Mouse (Mus musculus) 3T3-L1 (cell line): Measurements from ENCODE around the gene Hook2.

Experiments used
- DNase-seq: peaks from one replicate; pipeline ENCODE4 v3.0.0-alpha.2; 2015; ENCODE audit warnings: low read depth, low spot score

Hook2 gene

GRCm38 (mm10) chr8:84973079-84973478 lies 17.3 kb upstream of the Hook2 start:
- DNase-seq, result no peak

DNA sequence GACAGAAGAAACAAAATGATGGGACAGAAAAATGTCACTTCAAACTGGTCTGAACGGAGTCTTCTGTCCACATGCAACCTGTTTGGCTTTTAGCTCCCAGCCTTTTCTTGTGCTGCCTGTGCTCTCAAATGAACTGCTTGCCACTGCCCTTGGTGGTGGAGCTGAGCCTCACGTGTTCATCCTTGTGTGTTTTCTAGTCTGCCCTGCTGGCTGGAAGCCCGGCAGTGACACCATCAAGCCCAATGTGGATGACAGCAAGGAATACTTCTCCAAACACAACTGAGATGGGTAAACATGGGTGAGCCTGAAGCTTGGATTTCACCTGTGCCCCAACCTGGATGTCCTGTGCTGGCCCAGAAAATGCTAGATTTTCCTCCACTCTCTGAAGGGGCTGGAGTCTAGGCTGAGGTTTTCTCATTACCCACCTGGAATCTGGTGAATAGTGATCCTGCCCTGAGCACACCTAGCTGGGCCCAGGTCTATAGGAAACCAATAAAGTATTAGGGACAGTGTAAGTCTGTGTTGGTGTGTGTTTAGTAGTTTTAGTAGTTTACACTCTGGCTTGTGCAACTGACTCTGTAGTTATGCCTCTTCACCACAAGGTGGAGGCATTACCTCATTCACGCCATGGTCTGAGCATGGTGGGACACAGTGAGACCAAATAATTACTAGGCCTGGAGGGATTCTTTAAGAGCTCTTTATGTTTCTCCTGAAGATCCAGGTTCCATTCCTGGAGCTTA lies 16.4 kb upstream of the Hook2 start:
- DNase-seq, result peak; percentile 90

DNA sequence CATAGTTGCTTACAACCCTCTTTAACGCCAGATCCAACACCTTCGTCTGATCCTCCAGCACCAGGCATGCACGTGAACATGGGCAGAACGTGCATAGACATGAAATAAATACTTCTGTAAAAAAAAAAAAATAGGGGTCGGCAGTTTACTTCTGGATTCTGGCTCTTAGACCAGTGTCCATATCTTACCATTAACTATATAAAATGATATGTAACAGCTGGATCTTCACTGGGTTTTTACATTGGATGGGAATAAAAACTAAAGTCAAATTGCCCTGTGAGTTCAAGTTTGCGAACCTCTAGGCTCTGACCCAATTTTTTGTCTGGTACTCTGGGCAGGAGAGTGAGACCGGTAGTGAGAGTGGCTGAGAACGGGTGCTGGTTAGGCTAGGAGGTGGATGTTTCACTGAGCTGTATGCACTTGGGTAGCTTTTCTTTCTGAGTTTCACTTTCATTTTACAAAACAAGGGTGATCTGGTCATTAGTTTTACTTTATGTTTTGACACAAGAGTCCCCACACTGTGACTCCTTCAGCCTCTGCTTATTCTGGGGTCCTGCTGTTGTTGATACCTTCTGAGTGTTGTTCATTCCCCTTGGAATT lies 15.8 kb upstream of the Hook2 start:
- DNase-seq, result peak; percentile 61

DNA sequence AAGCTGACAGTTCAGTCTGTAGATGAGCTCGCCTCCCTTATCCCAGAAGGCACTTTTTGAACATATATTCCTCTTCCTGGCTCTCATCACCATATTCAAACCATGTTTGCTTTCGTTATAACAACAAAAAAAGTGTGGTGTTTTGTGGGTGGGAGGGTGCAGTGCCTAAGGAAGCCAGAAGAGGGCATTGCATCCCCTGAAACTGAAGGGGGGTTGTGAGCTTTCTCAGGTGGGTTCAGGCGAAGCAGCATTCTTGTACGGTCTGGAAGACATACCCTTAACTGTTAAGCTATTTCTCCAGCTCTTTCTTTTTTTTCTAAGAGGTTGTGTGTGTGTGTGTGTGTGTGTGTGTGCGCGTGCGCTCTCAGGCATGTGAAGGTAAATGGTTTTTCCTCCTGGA lies 15.0 kb upstream of the Hook2 start:
- DNase-seq, result peak; percentile 90

DNA sequence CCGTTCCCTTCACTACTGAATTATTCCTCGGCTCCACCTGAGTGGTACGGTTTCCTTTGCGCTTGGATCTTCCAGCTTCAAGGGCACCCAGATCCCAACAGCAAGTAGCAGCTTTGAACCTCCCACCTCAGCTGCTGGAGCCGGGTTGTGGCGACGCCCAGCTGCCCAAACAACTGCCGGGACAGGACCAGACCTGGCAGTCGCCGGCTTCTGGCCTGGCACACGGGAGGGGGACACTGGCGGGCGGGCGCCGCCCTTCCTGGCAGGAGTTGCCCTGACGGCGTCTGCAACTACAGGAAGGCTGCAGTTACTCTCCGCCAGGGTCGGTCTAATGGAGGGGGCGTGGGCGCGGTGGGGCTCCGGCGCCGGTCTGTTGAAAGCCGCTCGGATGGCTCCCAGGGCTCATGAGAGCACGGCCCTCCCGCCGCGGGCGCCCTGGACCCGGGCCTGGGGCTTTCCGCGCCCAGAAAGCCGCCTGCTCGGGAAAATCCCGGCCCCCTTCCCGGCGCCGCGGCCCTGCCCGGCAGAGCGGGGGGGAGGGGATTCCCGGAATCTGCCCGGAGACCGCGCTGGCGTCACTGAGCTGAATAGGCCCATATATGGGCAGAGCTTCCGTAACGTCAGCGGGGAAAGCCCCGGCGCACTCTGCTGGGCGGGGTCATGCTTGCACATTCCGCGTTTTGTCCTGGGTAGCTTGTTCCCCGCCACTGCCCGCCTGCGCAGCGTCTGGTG lies 14.2 kb upstream of the Hook2 start:
- DNase-seq, result peak; percentile 97

- peak; percentile 56 for DNase-seq
These were observed 13.5 kb upstream of the Hook2 start for GRCm38 (mm10) chr8:84976763-84977434.

- DNase-seq, result peak; percentile 78
These were observed 12.8 kb upstream of the Hook2 start for GRCm38 (mm10) chr8:84977435-84978247.

DNA sequence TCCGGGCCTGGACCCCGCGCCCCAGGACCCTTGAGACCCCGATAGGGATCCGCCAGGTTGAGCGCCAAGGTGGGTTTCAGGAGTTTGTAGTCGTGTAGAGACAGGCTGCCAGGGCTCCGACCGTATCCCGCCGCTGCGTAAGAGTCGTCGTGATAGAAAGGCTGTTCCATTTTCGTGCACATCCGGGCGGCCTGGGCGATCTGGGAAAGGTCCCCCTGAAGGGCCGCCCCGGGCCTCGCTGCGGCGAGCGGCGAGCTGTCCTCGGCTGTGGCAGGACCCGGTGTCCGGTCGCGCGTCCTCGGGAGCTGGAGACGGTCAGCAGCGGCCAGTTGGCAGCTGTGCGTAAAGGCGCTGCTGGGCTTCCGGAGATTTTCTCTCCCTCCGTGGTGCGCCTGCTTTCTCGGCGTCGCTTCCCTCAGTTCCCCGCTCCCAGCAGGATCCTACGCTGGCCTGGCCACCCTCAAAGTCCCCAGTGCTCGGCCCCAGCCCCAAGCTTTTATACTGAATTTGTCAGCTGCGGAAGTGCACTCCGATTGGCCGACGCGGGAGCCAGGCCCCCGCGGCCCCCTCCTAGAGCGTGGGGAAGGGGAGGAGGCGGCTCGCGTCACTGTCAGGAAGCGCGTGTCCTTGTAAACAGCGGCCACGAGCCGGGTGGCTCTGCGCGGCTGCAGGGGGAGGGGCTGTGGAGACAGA lies 12.0 kb upstream of the Hook2 start, which contains the start of gene Junb:
Gene Junb, minus strand, starts transcription at position 471 of the 693 bp plus-strand sequence.
- peak; percentile 96 for DNase-seq

- peak; percentile 99 for DNase-seq
These were observed 10.6 kb upstream of the Hook2 start for GRCm38 (mm10) chr8:84979599-84980421.

DNA sequence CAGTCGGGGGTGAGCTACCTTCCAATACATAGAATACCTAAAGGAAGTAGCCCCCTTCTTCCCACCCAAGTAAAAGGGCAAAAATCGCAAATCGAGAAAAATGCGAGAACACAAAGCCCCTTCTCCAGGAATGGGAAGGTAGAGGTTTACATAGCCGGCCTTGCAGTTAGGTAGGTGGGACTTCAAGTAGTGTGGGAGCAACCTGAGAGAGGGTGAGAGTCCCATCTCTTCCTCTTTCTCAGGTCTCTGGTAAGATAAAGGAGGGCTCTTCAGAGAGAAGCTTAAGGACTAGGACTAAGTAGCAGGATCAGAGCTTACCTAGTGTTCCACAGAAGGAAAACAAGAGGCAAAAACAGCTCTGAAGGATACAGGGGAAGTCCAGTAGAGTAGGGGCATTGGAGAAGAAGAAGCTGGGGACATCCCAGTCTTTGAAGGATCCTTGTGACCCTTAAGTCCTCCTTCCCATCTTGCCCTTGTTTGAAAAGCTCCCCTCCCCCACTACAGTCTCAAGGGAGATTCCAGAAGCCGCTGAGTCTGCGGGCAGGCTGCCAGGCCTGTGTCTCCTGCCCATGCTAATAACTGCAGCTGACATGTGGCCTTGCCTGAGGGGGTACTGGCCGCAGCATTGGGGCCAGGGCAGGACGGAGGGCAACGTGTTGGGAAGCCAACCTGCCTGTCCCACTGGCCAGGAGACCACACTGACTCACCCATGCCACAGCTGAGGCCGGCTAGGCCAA lies 9.6 kb upstream of the Hook2 start:
- DNase-seq, result peak; percentile 98

GRCm38 (mm10) chr8:84981644-84982498 lies 8.5 kb upstream of the Hook2 start:
- DNase-seq, result peak; percentile 15

DNA sequence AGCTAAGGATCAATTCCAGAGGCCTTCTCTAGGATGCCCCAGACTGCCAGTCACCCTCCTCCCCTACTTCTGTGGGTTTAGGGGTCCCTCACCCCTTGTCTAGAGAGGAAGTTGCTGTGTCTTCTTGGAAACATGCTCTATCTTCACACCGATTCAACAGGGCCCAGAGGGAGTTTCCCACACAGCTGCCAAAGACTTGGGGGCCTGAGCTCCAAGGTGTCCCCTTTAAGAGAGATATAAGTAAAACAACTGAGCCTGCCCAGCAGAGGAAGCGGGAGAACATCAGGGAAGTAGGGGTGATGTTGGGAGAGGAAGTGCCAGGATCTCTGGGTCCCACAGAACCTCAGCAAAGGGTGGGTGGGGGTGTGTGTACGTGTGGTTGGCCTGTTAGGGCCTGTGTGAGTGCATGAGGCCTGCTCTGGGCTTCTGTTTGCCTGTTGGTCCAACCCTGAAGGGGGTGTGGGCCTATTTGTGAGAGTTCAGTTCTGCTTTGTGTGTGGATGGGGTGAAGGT lies 7.8 kb upstream of the Hook2 start:
- peak; percentile 36 for DNase-seq

- no peak for DNase-seq
These were observed 5.9 kb upstream of the Hook2 start for GRCm38 (mm10) chr8:84984294-84985048.

DNA sequence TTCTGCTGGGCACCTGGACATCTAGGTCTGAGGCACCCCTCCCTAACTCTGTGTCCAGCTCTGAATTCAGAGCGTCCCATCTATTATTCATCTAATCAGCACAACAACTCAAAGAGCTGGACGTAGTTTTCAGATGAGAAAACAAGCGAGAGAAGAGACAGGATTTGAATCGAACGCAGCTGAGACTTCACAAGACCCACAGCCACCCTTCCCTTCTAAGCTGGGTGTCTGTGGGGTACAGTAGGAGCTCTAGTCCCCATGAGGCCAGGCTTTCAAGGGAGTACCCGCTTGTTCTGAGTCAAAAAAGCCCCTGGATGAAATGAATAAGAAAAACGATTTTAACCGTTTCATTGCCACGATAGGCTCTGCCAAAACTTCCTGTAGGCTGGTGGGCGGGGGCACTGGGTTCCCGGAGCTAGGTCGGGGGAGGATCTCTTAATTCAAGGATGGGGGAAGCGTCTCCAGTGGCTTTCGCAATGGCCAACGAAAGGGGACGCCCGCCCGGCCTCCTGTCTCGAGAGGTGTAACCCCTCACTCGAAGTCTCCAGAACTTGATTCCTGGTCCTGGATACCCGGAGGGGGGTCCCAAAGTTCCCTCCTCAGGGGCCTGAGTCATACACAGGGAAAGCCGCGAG lies 5.2 kb upstream of the Hook2 start:
- DNase-seq, result peak; percentile 57

GRCm38 (mm10) chr8:84985684-84986378 lies 4.6 kb upstream of the Hook2 start:
- DNase-seq, result peak; percentile 81

GRCm38 (mm10) chr8:84986379-84986945 lies 3.9 kb upstream of the Hook2 start:
- peak; percentile 35 for DNase-seq
